Mouse (Mus musculus) liver, embryonic 14.5 days (tissue): ENCODE results near the gene Tspear. TPM values are rescaled to one million over a fixed set of nuclear protein-coding genes. Genes with fewer than 3 reads are reported as not detected.
A peak's percentile ranks its signal among the peaks of the same experiment; 100 is the strongest.
"Not testable (repeated sequence)": the region's sequence is repeated elsewhere in the genome, so short reads cannot be mapped to it uniquely, and the experiment has no call there.

Source experiments
- ATAC-seq: fragments of 200-750 bp; cut with Nextera tagmentation; 2 replicates; pipeline ENCODE4 v1.8.0; 2017; ENCODE audit warnings: moderate number of reproducible peaks, mild to moderate bottlenecking, moderate library complexity; ENCODE audit not compliant: insufficient read depth
- DNase-seq, 3 experiments: peaks; one replicate each; pipeline ENCODE4 v3.0.0-alpha.2; 2012 to 2013; ENCODE audit warnings: low read depth in 3 of 3, low spot score in 3 of 3
- H3K27ac ChIP-seq: fragments of 300-500 bp; sonication (generic); 2 replicates; pipeline ENCODE4 v1.5.1; 2014; ENCODE audit warnings: moderate library complexity, mild to moderate bottlenecking, control low read depth, inconsistent platforms
- H3K27me3 ChIP-seq: fragments of 300-500 bp; sonication (generic); 2 replicates; pipeline ENCODE4 v1.6.1; 2014; ENCODE audit warnings: mild to moderate bottlenecking, low read length, moderate library complexity; ENCODE audit not compliant: control insufficient read depth, insufficient read depth
- H3K36me3 ChIP-seq: fragments of 300-500 bp; sonication (generic); replicated peaks from 2 replicates; pipeline ENCODE4 v1.6.1; 2014; ENCODE audit warnings: low read depth; ENCODE audit not compliant: control insufficient read depth, insufficient read depth
- H3K4me1 ChIP-seq, 2 experiments: fragments of 200-500 bp in 1 of 2; fragments of 300-500 bp in 1 of 2; sonication (generic) in 1 of 2; replicated peaks; 2 replicates each; pipeline ENCODE4 v1.6.1; 2012 to 2014; ENCODE audit warnings: antibody characterized with exemption in 1 of 2, inconsistent platforms in 1 of 2, low read length in 1 of 2; ENCODE audit not compliant: control insufficient read depth in 2 of 2, insufficient read depth in 2 of 2
- H3K4me2 ChIP-seq: fragments of 300-500 bp; sonication (generic); 2 replicates; pipeline ENCODE4 v1.6.1; 2014; ENCODE audit warnings: low read depth, mild to moderate bottlenecking, control low read depth, moderate library complexity
- H3K4me3 ChIP-seq, 2 experiments: fragments of 200-500 bp in 1 of 2; fragments of 300-500 bp in 1 of 2; sonication (generic) in 1 of 2; 2 replicates each; pipeline ENCODE4 v1.5.1; 2012 to 2014; ENCODE audit warnings: low read depth in 2 of 2, low read length in 2 of 2, mild to moderate bottlenecking in 2 of 2, control low read depth in 1 of 2, inconsistent platforms in 1 of 2, moderate library complexity in 1 of 2; ENCODE audit not compliant: insufficient read depth in 1 of 2
- H3K9ac ChIP-seq: fragments of 300-500 bp; sonication (generic); replicated peaks from 2 replicates; pipeline ENCODE4 v1.6.1; 2014; ENCODE audit warnings: mild to moderate bottlenecking, control low read depth, moderate library complexity
- H3K9me3 ChIP-seq: fragments of 300-500 bp; sonication (generic); 2 replicates; pipeline ENCODE4 v1.6.1; 2016; ENCODE audit warnings: low read length, mixed read lengths; ENCODE audit not compliant: control insufficient read depth
- CTCF ChIP-seq: IDR thresholded peaks from 2 replicates; pipeline ENCODE4 v1.5.1; 2016; ENCODE audit warnings: antibody characterized with exemption, low read depth, control low read depth
- EP300 ChIP-seq: IDR thresholded peaks from 2 replicates; pipeline ENCODE4 v1.6.1; 2016; ENCODE audit warnings: antibody characterized with exemption, low read depth
- WGBS: fragments of 180-500 bp; shearing (Covaris S2); extraction: QIAGEN DNeasy Blood & Tissue Kit; methylation state at CpG from one replicate; pipeline ENCODE4 v1.1.7; 2014; ENCODE audit not compliant: insufficient replicate concordance; 5-methylcytosine and 5-hydroxymethylcytosine counted together
- polyA plus RNA-seq, 2 experiments: library from polyadenylated mRNA; depleted of rRNA in 1 of 2; stranded (reverse) in 1 of 2; unstranded in 1 of 2; fragments of >200 nt; fragmentation: Nextera tagmentation in 1 of 2; extraction: Ambion mirVana in 1 of 2; gene quantifications; 2 replicates each; pipeline versions ENCODE4 v1.2.1 to v1.2.3; 2012 to 2014

Gene Tspear
- polyA plus RNA-seq, 2 experiments: 0.03 TPM; not detected in 1

DNA sequence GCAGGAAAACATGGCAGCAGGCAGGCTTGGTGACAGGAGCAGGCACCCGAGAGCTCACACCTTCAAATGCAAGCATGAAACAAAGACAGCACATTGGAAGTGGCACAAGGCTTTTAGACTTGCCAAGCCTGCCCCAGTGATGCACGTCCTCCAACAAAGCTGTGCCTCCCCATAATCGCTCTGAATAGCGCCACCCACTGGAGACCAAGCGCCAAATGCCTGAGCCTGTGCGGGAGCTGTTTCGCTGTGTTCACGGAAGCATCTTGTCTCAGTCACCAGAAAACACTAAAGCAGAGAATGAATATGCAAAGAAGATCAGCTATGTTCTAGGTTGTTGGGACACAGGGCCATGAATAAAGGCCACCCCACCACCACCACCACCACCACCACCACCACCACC is 38.5 kb downstream of the Tspear start:
- Histone ChIP-seq H3K27me3 (no peaks in the 10 kb centered on the region), H3K4me2 (no peak overlapping the region), H3K27ac (no peak overlapping the region), H3K9ac (no peak overlapping the region), H3K4me3 (no peak overlapping the region), H3K9me3 (no peaks in the 10 kb centered on the region), H3K36me3 (no peaks in the 10 kb centered on the region), H3K4me1 (no peaks in the 10 kb centered on the region)
- ATAC-seq (no peak), DNase-seq (no peak)
- TF ChIP-seq CTCF (peak; percentile 48), EP300 (no peak)
- WGBS: 57% methylated on average over 8 of the region's 8 CpGs

DNA sequence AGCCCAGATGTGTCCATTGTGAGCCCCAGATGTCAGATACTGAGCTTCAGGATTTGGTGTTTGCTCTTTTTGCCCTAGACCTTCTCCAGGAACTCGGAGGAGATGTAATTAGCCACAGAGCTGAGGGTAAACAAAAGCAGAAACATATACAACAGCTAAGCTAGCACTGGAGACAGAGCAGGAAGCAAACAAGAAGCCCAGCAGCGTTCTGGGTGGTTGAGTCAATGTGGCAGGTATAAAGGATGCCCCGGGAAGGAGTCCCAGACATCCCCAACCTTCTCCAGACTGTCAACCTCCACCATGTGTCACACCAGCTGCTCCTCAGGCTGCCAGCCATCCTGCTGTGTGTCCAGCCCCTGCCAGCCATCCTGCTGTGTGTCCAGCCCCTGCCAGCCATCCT is 39.8 kb downstream of the Tspear start, which contains the start of gene Gm10100:
TSS of gene Gm10100 (plus strand) at position 301 of the 400 bp plus-strand sequence.
- DNase-seq: no peak
- Histone ChIP-seq H3K27me3 (no peaks in the 10 kb centered on the region), H3K4me3 (no peak within 1 kb of the TSS), H3K9ac (no peak within 1 kb of the TSS), H3K4me1 (no peaks in the 10 kb centered on the region), H3K27ac (no peak within 1 kb of the TSS), H3K4me2 (no peak within 1 kb of the TSS), H3K36me3 (no peaks in the 10 kb centered on the region), H3K9me3 (no peaks in the 10 kb centered on the region)
- no peak for TF ChIP-seq EP300
- no peak for TF ChIP-seq CTCF
- ATAC-seq: no peak
- 14% methylated on average over 3 of the region's 3 CpGs for WGBS

DNA sequence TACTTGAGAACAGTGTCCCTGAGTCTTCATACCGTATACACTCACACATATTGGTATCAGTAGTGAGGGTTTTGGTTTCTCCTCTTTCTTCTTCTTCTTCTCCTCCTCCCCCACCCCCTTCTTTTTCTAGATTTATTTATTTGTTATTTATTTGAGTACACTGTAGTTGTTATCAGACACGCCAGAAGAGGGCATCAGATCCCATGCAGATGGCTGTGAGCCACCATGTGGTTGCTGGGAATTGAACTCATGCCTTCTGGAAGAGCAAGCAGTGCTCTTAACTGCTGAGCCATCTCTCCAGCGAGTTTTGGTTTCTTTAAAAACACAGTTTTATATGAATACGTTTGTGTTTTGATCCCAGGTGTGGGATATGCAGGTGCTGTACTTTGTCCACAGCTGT is 41.9 kb downstream of the Tspear start:
- H3K27me3 ChIP-seq: no peaks in the 10 kb centered on the region
- H3K9ac ChIP-seq: no peak overlapping the region
- H3K27ac ChIP-seq: no peak overlapping the region
- no peak for TF ChIP-seq CTCF
- TF ChIP-seq EP300: no peak
- 41% methylated on average over 4 of the region's 4 CpGs for WGBS
- H3K4me1 ChIP-seq: no peaks in the 10 kb centered on the region
- ATAC-seq (no peak), DNase-seq (no peak)
- H3K9me3 ChIP-seq: no peaks in the 10 kb centered on the region
- H3K4me2 ChIP-seq: no peak overlapping the region
- H3K4me3 ChIP-seq: no peak overlapping the region
- no peaks in the 10 kb centered on the region for H3K36me3 ChIP-seq

DNA sequence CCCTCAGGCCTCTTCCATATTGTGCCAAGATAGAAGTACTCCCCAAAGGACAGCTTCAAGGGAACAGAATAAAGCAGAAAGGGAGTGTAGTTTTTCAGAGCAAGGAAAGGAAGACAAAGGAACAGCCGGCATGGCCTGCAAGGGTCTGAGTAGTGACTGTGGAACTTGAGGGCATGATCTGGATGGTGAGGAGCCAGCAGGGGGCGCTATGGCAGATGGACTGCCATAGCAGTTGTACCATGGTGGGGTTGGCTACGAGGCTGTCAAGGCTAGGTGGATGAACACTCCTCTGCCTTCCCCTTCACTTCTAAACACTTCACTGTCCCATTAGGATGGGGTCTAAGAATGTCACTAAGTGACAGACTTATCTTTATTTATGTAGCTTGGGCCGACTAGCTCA is 42.9 kb downstream of the Tspear start:
- H3K36me3 ChIP-seq: no peaks in the 10 kb centered on the region
- no peak for ATAC-seq

DNA sequence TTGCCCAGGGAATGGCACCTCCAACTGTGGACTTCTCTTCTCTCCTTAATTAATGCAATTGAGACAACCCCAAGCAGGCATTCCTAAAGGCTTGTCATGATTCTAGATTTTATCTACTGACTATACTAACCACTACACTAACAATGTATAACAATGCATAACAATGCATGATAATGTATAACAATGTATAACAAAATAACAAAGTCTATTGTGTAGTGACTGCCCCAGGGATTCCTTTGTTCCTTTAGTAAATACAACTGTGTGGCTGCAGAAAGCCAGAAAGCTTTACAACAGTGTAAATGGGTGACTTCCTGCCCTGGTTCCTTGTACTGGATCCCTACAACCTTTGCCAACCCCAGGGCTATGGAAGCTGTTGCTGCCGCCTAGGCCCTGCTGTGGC is 49.6 kb downstream of the Tspear start:
- TF ChIP-seq CTCF (no peak), EP300 (no peak)
- Histone ChIP-seq H3K4me2 (no peak overlapping the region), H3K9ac (no peak overlapping the region), H3K4me3 (no peak overlapping the region), H3K27ac (no peak overlapping the region), H3K9me3 (no peaks in the 10 kb centered on the region), H3K36me3 (no peaks in the 10 kb centered on the region), H3K27me3 (no peaks in the 10 kb centered on the region), H3K4me1 (no peaks in the 10 kb centered on the region)
- WGBS: 66% methylated on average over 1 of the region's 1 CpGs
- DNase-seq (no peak), ATAC-seq (no peak)

More for the DNA sequence above, 42.9 kb downstream of the Tspear start:
- peak; percentile 81 for TF ChIP-seq CTCF
- no peak for TF ChIP-seq EP300
- Histone ChIP-seq H3K9ac (no peak overlapping the region), H3K4me2 (no peak overlapping the region), H3K9me3 (no peaks in the 10 kb centered on the region), H3K4me1 (no peaks in the 10 kb centered on the region), H3K27me3 (no peaks in the 10 kb centered on the region), H3K4me3 (no peak overlapping the region), H3K27ac (no peak overlapping the region)
- WGBS: 36% methylated on average over 4 of the region's 4 CpGs
- no peak for DNase-seq

DNA sequence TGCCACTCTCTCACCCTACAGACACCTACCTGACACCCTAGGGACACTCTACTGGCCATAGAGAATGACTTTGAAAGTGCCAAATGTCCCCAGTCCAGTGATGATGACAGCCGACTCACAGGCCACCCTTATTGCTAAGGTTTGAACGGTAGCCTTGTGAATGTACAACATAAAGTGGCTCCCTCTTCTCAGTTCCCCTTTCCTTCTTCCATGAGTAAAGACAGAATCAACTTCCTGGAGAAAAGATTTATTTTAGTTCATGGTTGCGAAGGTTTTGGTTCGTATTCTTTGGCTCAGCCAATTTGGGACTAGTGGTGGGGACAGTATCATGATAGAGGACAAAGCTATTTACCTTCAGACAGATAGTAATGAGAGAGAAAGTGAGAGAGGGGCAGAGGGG is 52.6 kb downstream of the Tspear start:
- H3K36me3 ChIP-seq: no peaks in the 10 kb centered on the region
- H3K4me3 ChIP-seq: no peak overlapping the region
- no peaks in the 10 kb centered on the region for H3K9me3 ChIP-seq
- WGBS: 48% methylated on average over 4 of the region's 4 CpGs
- H3K9ac ChIP-seq: no peak overlapping the region
- no peak for DNase-seq
- ATAC-seq: no peak
- no peaks in the 10 kb centered on the region for H3K27me3 ChIP-seq
- no peak overlapping the region for H3K4me2 ChIP-seq
- no peak overlapping the region for H3K27ac ChIP-seq
- H3K4me1 ChIP-seq: no peaks in the 10 kb centered on the region
- TF ChIP-seq CTCF (no peak), EP300 (no peak)

DNA sequence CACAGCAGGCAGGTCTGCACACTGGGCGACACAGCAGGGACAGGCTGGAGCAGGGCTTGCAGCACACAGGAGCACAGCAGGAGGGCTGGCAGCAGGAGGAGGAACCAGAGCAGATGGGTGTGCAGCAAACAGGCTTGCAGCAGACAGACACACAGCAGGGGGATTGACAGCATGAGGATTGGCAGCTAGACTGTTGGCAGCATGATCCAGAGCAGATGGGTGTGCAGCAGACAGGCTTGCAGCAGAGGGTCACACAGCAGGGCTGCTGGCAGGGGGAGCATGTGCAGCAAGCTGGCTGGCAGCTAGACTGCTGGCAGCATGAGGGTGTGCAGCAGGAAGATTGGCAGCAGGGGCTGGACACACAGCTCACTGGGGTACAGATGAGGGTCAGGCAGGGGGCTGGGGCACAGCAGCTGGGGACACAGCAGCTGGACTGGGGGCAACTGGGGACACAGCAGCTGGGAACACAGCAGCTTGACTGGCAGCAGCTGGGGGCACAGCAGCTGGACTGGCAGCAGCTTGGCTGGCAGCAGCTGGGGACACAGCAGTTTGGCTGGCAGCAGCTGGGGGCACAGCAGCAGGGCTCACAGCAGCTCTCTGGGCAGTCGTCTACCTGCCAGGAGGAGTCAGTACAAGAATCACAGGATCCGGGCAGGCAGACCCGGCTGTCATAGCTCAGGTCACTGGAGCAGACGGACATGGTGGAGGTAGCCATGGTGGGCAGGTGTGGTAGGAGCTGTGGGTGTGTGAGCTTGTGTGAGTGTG is 55.7 kb downstream of the Tspear start, which contains the start of gene Gm18596:
TSS of gene Gm18596 (minus strand) at position 715 of the 765 bp plus-strand sequence.
- not testable (repeated sequence) for H3K4me3 ChIP-seq

More for the DNA sequence above, 55.7 kb downstream of the Tspear start, which contains the start of gene Gm18596:
- H3K4me1 ChIP-seq, H3K4me2 ChIP-seq, H3K27me3 ChIP-seq, DNase-seq, H3K9ac ChIP-seq, H3K9me3 ChIP-seq, H3K36me3 ChIP-seq, ATAC-seq, H3K27ac ChIP-seq: not testable (repeated sequence)
- 41% methylated on average over 4 of the region's 5 CpGs for WGBS
